10 mouse cellular contexts compared by ENCODE assay signal in genomic region chr10:93736114-93736645, GRCm38 (mm10).
DNase-seq lines count a peak whose midpoint lies in the region; ATAC-seq and TF ChIP-seq lines count a peak whose summit lies in the region.
"Had no signal": no experiment of that assay in that cellular context is flagged by ENCODE, and none has a peak within 500 bp of the region (broad histone marks: within the 10 kb centered on the region; RNA-seq: fewer than 3 reads in every experiment).

No protein-coding gene starts in this region.

- H3K36me3 ChIP-seq in limb, embryonic 14.5 days (ENCODE audit: control insufficient read depth, insufficient read depth, low read length) = no peaks in the 10 kb centered on the region
- no peaks in the 10 kb centered on the region for H3K36me3 ChIP-seq in limb, embryonic 10.5 days
- no peaks in the 10 kb centered on the region for H3K36me3 ChIP-seq in neural tube, embryonic 14.5 days (ENCODE audit: control insufficient read depth, insufficient read depth, low read length)
- H3K36me3 ChIP-seq: embryonic facial prominence, embryonic 13.5 days had no signal

- peak; percentile 59 for DNase-seq in limb, embryonic 14.5 days (ENCODE audit: low spot score)
- DNase-seq in limb, embryonic 10.5 days (ENCODE audit: low spot score) = no peak
- DNase-seq in brain, adult 2 months (ENCODE audit: low read depth, low spot score) = peak; percentile 67
- peak; percentile 81 for DNase-seq in heart, adult 8-10 months (ENCODE audit: low spot score)
- DNase-seq in kidney, adult 9 months = peak; percentile 82

- no peak overlapping the region for H3K4me3 ChIP-seq in limb, embryonic 14.5 days (replicated peaks; ENCODE audit: low read length)
- no peak overlapping the region for H3K4me3 ChIP-seq in limb, embryonic 10.5 days
- H3K4me3 ChIP-seq in neural tube, embryonic 14.5 days (ENCODE audit: low read depth, low read length) = no peak overlapping the region
- H3K4me3 ChIP-seq: embryonic facial prominence, embryonic 13.5 days had no signal

- H3K4me2 ChIP-seq in limb, embryonic 14.5 days (replicated peaks; ENCODE audit: low read depth, low read length, severe bottlenecking) = no peak overlapping the region
- H3K4me2 ChIP-seq in neural tube, embryonic 14.5 days (ENCODE audit: low read depth, low read length) = no peak overlapping the region
- H3K4me2 ChIP-seq: embryonic facial prominence, embryonic 13.5 days had no signal

- H3K9me3 ChIP-seq in limb, embryonic 14.5 days (ENCODE audit: control insufficient read depth, low read length) = no peaks in the 10 kb centered on the region
- H3K9me3 ChIP-seq in limb, embryonic 10.5 days (replicated peaks) = no peaks in the 10 kb centered on the region
- H3K9me3 ChIP-seq in neural tube, embryonic 14.5 days (ENCODE audit: control insufficient read depth, low read length) = no peaks in the 10 kb centered on the region
- H3K9me3 ChIP-seq: embryonic facial prominence, embryonic 13.5 days had no signal

- 56% methylated on average over 6 of the region's 6 CpGs for WGBS in limb, embryonic 14.5 days
- WGBS in limb, embryonic 10.5 days = 84% methylated on average over 6 of the region's 6 CpGs
- WGBS in neural tube, embryonic 14.5 days = 13% methylated on average over 6 of the region's 6 CpGs

- H3K9ac ChIP-seq in limb, embryonic 14.5 days (ENCODE audit: low read depth, low read length, severe bottlenecking) = no peak overlapping the region
- no peak overlapping the region for H3K9ac ChIP-seq in neural tube, embryonic 14.5 days (replicated peaks; ENCODE audit: low read depth, low read length)
- H3K9ac ChIP-seq: embryonic facial prominence, embryonic 13.5 days; liver, embryonic 14.5 days had no signal

- ATAC-seq in limb, embryonic 14.5 days (ENCODE audit: low FRiP score, low read depth) = no peak
- peak; percentile 46; the same call in 1 of the 2 replicates for ATAC-seq in neural tube, embryonic 14.5 days (ENCODE audit: low read depth)
- ATAC-seq in erythroid progenitor cell, adult 5-6 weeks (replicated peaks; ENCODE audit: low FRiP score, poor library complexity, severe bottlenecking) = no peak
- ATAC-seq in granulocyte monocyte progenitor cell, adult 5-6 weeks (replicated peaks; ENCODE audit: poor library complexity, severe bottlenecking) = no peak

- no peaks in the 10 kb centered on the region for H3K27me3 ChIP-seq in limb, embryonic 14.5 days (ENCODE audit: control insufficient read depth, insufficient read depth, low read length)
- H3K27me3 ChIP-seq in limb, embryonic 10.5 days (ENCODE audit: low read depth, poor library complexity, severe bottlenecking) = no peaks in the 10 kb centered on the region
- no peaks in the 10 kb centered on the region for H3K27me3 ChIP-seq in neural tube, embryonic 14.5 days (ENCODE audit: control insufficient read depth, insufficient read depth, low read length)
- H3K27me3 ChIP-seq: embryonic facial prominence, embryonic 13.5 days had no signal

- no peak for TF ChIP-seq POLR2A in limb, embryonic 14.5 days (IDR thresholded peaks at IDR 0.05; ENCODE audit: borderline replicate concordance, extremely low read depth, insufficient read depth, insufficient read length)

- H3K4me1 ChIP-seq in limb, embryonic 14.5 days (ENCODE audit: control insufficient read depth, insufficient read depth, low read length) = no peaks in the 10 kb centered on the region
- H3K4me1 ChIP-seq in limb, embryonic 10.5 days = no peaks in the 10 kb centered on the region
- 0 out of 2 replicates have a peak, but pooled peaks cover 5% of the 10 kb centered on the region for H3K4me1 ChIP-seq in neural tube, embryonic 14.5 days (ENCODE audit: control insufficient read depth, insufficient read depth, low read length)

- no peak overlapping the region for H3K27ac ChIP-seq in limb, embryonic 14.5 days (replicated peaks; ENCODE audit: low read depth, low read length)
- H3K27ac ChIP-seq in limb, embryonic 10.5 days = no peak overlapping the region
- no peak overlapping the region for H3K27ac ChIP-seq in neural tube, embryonic 14.5 days (ENCODE audit: low read depth, low read length)
- H3K27ac ChIP-seq: embryonic facial prominence, embryonic 13.5 days; liver, embryonic 14.5 days had no signal
